Mouse (Mus musculus) MN1 (cell line): Measurements from ENCODE around the gene D930020B18Rik.

ENCODE experiments used
- DNase-seq: peaks from one replicate; pipeline ENCODE4 v3.0.0-alpha.2; 2016; ENCODE audit warnings: low spot score

D930020B18Rik gene

DNA sequence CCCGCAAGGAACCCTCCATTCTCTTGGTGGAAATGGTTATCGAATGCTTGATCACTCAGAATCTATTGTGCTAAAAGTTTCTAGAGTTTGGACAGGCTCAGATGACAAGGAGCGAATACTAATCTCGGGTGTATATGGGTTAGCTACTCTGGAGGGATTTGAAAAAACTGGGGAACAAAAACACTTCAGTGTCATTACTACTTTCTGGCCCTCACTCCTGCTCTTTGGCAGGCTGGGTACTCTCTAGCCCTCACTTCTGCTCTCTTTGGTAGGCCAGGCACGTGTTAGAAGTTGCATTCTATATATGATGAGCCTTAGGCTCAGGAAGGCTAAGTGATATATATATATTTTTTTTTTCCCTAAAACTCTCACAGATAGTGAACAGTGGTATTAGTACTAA lies 1.8 kb upstream of the D930020B18Rik start:
- DNase-seq: peak; percentile 9

DNA sequence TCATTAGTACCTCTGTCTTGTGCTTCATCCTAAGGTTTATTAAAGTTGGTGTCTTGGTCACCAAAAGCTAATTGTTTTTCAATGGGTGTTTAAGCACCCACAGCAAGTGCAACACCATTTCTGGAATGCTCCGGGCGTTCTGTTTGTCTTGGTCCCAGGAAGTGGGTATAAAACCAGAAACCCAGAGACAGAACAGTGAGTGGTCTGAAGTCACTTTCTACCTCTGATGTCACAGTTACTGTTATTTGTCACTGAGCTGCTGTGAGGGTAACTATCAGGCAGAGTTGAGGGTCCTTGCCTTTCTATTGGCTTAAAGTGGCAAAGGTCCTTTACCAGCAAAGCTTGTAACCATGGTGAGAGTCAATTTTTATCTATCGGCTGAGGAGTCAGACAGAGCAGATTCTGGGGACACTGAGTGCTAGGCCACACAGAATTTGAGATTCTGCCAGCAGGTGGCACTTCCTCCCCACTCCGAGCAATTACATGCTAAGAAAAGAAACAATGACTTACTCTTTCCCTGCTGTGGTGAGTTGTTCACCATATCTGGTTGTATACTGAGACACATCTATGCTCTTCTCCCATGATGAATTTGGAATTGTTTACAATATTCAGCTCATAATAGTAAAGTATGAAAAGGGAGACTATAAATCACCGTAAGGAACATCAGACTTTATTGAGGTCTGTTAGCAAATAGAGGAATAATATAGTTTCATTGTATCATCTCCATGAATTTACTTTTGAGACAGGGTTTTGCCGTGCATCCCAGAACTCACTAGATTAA lies 1.0 kb upstream of the D930020B18Rik start:
- peak; percentile 59 for DNase-seq

- no peak for DNase-seq
Observed at GRCm38 (mm10) chr10:121640944-121641271, 480 bp upstream of the D930020B18Rik start.

DNA sequence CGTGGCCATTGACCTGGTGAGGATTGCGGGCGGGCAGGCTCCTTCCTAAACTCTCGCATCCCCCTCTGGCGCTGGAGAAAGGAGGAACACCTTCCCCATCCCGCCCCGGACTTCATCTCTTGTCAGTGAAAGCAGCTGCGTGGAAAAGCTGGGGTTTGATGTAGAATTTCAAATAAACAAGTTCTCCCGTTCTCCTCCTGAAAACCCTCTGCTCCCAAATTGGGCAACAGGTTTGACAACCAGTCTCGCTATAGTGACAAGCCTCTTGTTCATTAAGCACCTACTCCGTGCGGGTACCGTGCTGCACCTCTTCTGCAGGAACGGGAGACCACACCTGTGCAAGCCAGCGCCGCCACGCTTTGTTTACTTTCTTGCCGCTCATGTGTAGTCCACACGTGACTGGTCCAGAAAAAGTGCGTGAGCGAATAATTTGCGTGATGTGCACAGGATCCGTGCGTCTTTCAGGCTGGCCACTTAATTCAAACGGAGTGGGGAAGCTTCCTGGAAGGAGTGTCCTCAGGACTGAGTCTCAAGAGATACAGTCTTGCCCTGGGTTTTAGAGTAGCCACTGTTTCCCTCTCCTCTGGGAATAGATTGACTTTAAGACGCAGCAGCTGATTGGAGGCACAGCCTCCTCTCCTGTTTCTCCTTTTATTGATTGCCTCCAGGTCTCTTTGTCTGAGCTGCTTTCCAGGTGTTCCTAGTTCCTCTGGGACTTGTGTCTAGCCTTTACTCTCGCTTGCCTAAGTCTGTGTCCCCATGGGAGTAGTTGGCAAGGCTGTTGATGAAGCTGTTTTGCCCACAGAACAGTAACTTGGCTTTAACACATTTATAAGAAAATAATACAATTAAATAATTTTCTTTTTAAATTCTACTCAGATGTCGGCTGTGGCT lies 913 bp downstream of the D930020B18Rik start:
- DNase-seq: no peak

- no peak for DNase-seq
Observed at GRCm38 (mm10) chr10:121646294-121646693, 4.9 kb downstream of the D930020B18Rik start.

- no peak for DNase-seq
Observed at GRCm38 (mm10) chr10:121653079-121653478, 11.7 kb downstream of the D930020B18Rik start.

- DNase-seq: no peak
Observed at GRCm38 (mm10) chr10:121655907-121656306, 14.5 kb downstream of the D930020B18Rik start.

GRCm38 (mm10) chr10:121662711-121663110 lies 21.3 kb downstream of the D930020B18Rik start:
- no peak for DNase-seq

DNA sequence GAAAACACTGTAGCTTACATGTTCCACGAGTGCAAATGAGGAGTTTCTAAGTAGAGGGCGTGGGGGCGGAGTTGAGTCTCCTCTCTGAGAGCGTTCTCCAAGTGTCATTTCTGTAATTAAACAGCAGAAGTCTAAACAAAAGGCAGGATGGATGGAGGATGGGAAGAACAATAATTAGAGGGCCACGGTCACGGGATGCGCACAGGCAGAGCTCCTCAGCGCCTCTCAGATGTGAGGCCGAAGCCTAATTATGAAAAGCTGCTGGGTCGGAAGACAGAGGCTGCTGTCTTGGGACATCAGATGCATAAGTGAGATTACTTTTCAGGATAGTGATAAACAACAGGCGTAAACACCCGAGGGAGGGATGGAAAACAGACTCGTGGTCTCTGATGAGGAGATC lies 22.2 kb downstream of the D930020B18Rik start:
- DNase-seq: no peak

DNA sequence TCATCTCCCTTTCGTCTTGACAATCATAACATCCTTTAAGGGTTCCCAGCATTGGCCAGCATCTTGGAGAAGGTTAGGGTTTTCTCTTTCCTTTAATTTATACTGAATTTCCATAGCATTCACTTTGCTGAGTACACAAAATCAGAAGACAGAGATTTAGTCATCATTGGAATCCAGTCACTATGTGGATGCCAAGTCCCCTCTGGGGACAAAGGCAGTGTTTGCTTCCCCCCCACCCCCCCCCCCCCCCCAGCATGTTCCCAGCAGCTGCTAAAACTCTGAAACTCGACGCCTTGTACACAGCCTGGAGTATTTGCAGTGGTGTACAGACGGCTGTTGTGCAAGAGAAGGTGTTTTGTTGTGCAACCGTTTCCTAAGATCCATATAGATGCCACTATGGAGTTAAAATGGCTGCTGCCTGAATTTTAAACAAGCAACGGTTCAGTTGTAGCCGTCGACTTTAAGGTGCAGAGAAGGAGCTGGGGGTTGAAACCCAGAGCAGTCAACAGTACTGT lies 24.3 kb downstream of the D930020B18Rik start:
- no peak for DNase-seq

GRCm38 (mm10) chr10:121669103-121669502 lies 27.7 kb downstream of the D930020B18Rik start:
- no peak for DNase-seq

DNA sequence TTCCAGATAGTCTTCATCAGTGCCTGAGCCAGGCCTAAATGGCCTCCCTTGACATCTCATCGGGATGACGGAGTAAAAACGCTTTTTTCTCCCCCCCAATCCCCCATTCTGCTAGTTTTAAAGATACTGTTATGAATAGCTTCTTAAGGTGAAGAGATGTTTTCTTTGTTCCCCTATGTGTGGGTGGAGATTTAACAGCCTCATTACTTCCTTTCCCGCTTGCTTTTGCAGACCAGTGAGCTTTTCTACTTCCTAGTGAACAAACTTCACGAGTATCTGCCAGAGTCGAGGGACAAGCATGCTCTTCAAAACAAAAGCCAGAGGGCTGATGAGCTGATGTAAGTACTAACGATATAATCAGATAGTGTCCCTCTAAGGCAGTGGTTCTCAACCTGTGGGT lies 35.6 kb downstream of the D930020B18Rik start:
- no peak for DNase-seq

GRCm38 (mm10) chr10:121680902-121681301 lies 39.5 kb downstream of the D930020B18Rik start:
- no peak for DNase-seq

GRCm38 (mm10) chr10:121682539-121682938 lies 41.2 kb downstream of the D930020B18Rik start:
- no peak for DNase-seq

GRCm38 (mm10) chr10:121686153-121686660 lies 44.8 kb downstream of the D930020B18Rik start:
- DNase-seq: no peak

DNA sequence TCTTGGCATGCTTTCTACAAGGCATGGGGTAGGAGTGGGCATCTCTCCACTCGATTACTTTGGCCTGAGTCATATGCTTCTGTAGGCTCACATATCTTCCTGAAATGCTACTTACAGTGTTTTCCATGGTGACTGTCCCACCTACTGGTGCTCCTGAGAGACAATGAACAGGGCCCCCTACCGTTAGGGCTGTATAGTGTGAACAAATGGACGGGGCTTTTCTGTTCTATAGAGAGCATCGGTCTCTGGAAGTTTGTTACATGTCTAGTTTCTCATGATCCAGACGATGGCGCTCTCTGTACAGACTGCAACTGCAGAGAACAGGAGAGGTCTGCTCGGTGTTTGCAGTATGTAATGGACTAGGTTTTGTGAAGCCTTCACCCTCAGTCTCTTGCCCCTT lies 46.1 kb downstream of the D930020B18Rik start:
- no peak for DNase-seq

DNA sequence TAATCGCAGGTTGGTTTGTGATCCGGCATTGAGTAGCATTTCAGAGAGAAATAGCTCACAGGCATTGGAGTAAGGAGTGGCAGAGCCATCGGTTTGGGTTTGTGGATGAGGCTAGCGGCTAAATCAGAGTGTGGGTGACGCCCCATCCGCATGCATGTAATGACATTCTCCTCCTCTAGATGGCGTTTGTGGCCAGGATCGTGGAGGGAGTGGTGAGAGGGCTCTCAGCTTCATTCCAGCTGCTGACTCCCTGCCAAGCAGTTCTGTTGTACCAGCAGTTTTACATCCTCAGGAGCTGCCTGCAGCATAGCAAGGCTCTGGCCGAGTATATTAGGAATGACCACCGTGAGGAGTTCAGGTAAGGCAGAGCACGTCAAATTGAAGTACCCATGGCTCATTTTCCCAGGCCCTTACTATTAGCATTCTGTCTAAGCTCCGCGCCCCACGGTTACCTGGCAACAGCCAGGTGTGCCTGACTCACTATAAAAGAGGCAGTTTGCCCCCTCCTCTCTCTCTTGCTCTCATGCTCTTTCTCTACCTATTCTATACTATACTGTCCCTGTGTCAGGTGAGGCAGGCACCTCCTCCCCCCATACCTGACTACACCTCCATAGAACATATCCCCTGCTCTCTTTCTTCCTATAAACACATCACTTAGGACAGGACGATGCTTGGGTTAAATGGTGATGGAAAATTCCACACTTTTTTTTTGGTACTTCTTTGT lies 48.4 kb downstream of the D930020B18Rik start:
- peak; percentile 34 for DNase-seq

DNA sequence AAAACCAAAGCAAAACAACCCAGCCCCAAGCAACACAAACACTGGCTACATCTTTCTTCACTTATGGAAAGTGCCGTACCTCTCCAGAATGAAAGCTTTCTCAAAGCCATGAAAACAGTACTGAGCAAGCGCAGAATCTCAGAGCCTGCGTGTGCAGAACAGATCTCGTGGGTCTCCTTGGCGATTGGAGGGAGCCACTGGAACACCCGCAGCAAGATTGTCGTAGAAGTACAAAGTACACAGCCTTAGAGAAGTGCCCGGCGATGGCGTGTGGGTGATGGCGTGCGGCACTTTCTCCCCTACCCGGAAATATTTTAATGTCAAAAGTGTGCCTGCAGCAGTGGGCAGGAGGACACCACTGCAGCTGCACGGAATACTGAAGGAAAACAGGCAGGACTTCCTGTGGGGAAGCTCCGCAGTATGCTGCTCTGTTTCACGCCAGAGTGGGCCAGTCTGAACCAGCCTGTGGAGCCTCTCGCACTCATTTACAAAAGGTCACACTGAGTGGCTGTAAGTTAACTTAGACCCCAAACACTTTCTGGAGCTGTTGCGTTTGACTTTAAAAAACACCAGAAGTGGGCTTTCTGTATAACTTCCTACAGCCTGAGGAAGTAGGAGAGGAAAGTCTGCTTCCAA lies 51.7 kb downstream of the D930020B18Rik start:
- DNase-seq: no peak

- no peak for DNase-seq
Observed at GRCm38 (mm10) chr10:121694567-121694966, 53.2 kb downstream of the D930020B18Rik start.

DNA sequence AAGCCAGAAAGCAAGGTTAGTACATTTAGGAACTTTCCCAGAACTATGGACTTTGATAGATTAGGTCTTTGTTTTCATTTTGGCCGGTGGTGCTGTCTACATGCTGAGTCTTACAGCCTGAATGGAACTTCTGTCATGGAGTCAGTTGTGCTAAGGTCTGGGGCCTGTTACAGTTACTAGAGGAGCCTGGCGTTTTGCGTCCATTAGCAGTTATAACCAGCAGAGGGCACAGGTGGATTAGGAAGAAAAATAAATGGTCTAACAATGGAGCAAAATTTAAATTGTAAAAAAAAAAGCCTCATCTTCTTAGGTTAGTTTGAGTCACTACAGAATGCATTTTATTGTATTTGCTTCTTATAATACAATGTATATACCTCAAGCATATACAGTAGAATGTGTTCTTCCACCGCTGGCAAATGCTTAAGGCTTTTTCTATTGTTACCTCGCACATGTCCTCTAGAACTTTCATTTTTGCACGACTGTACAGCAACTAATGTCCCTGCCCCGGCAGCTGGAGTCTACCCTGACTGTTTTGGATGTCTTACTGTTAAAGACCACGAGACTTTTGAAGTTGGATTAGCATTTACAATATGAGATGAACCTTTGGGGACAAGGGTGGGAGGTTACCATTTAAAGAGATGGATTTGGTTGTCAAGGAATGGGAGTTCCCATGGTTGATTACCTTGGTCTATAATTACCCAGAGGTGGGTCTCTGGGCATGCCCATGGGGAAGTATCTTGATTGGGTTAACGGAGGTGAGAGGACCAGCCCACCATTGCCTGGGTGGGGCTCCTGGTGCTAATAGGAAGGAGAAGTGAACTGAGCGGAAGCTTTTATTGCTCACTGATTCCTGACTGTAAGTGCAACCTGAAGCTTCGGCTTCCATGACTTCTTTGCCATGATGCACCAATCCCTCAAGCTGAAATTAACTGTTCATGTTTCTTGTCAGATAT lies 60.2 kb downstream of the D930020B18Rik start:
- peak; percentile 79 for DNase-seq
